Mouse (Mus musculus): ENCODE results near the gene Sostdc1.

GRCm38 (mm10) chr12:36364013-36364412, 50.1 kb downstream of the Sostdc1 start:
- TF ChIP-seq CTCF (IDR thresholded peaks at IDR 0.05; ENCODE audit: extremely low read depth, insufficient read depth, insufficient read length, insufficient replicate concordance) (no peak), POLR2A (IDR thresholded peaks at IDR 0.05; ENCODE audit: low read depth, low read length) (no peak)

Measured in spleen, adult 2 months (tissue).